Mouse (Mus musculus) ovary, postnatal 10 days (tissue): ENCODE results near the gene Slc35f6.
A peak's percentile ranks its signal among the peaks of the same experiment; 100 is the strongest.

Experiments used
- DNase-seq: peaks from one replicate; pipeline ENCODE4 v3.0.0; 2022; ENCODE audit warnings: low spot score

Slc35f6 gene

GRCm38 (mm10) chr5:30647815-30648560, at the start of gene Slc35f6:
Gene Slc35f6, plus strand, starts transcription at chr5:30647933.
- peak; percentile 81 for DNase-seq

GRCm38 (mm10) chr5:30601397-30601796, 46.3 kb upstream of the Slc35f6 start:
- no peak for DNase-seq

- DNase-seq: no peak
Measured at GRCm38 (mm10) chr5:30603255-30603654, 44.5 kb upstream of the Slc35f6 start.

- DNase-seq: no peak
Measured at GRCm38 (mm10) chr5:30603926-30604325, 43.8 kb upstream of the Slc35f6 start.

GRCm38 (mm10) chr5:30604769-30605188, 43.0 kb upstream of the Slc35f6 start:
- DNase-seq: no peak

- no peak for DNase-seq
Measured at GRCm38 (mm10) chr5:30605649-30606048, 42.1 kb upstream of the Slc35f6 start.

GRCm38 (mm10) chr5:30606424-30607073, 41.2 kb upstream of the Slc35f6 start:
- no peak for DNase-seq

- DNase-seq: no peak
Measured at GRCm38 (mm10) chr5:30609094-30609493, 38.6 kb upstream of the Slc35f6 start.

- no peak for DNase-seq
Measured at GRCm38 (mm10) chr5:30609918-30610645, 37.7 kb upstream of the Slc35f6 start.

GRCm38 (mm10) chr5:30611091-30611490, 36.6 kb upstream of the Slc35f6 start:
- no peak for DNase-seq

GRCm38 (mm10) chr5:30611689-30612088, 36.0 kb upstream of the Slc35f6 start:
- DNase-seq: no peak

- DNase-seq: no peak
Measured at GRCm38 (mm10) chr5:30612575-30612974, 35.2 kb upstream of the Slc35f6 start.

GRCm38 (mm10) chr5:30613242-30613641, 34.5 kb upstream of the Slc35f6 start:
- no peak for DNase-seq

GRCm38 (mm10) chr5:30614221-30614620, 33.5 kb upstream of the Slc35f6 start:
- peak; percentile 57 for DNase-seq

- no peak for DNase-seq
Measured at GRCm38 (mm10) chr5:30615416-30615815, 32.3 kb upstream of the Slc35f6 start.

GRCm38 (mm10) chr5:30615819-30616218, 31.9 kb upstream of the Slc35f6 start:
- DNase-seq: no peak

GRCm38 (mm10) chr5:30616644-30617043, 31.1 kb upstream of the Slc35f6 start:
- DNase-seq: no peak

GRCm38 (mm10) chr5:30617357-30617756, 30.4 kb upstream of the Slc35f6 start:
- DNase-seq: no peak

GRCm38 (mm10) chr5:30617851-30618250, 29.9 kb upstream of the Slc35f6 start:
- DNase-seq: no peak

GRCm38 (mm10) chr5:30618376-30619003, 29.2 kb upstream of the Slc35f6 start:
- no peak for DNase-seq

GRCm38 (mm10) chr5:30619211-30619610, 28.5 kb upstream of the Slc35f6 start:
- DNase-seq: no peak

- no peak for DNase-seq
Measured at GRCm38 (mm10) chr5:30620567-30620966, 27.2 kb upstream of the Slc35f6 start.
